Mouse (Mus musculus): ENCODE results near the gene Nagk. TPM values are rescaled to one million over a fixed set of nuclear protein-coding genes. Genes with fewer than 3 reads are reported as not detected.

Nagk gene
- polyA plus RNA-seq, 2 experiments = 6.0 to 13.9 TPM

GRCm38 (mm10) chr6:83802033-83802432 is 7.3 kb downstream of the Nagk start:
- WGBS (ENCODE audit: insufficient replicate concordance) = 71% methylated on average over 5 of the region's 5 CpGs

DNA sequence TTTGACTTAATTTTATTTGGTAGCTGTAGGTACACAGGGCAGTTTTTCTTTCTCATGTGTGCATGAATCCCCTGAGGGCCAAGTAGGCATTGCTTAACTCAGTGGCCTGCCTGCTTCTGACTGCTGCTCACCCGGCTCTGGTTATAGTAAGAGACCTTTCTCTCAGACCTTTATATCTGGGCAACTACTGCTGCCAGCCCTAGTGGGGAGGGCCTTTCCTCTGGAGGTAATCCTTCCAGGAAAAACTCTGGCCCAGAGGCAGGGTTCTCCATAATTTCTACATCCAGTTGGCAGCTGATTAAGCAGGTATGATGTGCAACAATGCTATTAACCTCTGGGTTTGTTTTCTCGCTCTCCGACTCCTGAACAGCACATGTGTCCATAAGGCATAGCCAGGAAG is 8.1 kb downstream of the Nagk start:
- ATAC-seq (ENCODE audit: insufficient read depth) (no peak), DNase-seq (ENCODE audit: low read depth in 3 of 3, low spot score in 3 of 3) (no peak)
- Histone ChIP-seq H3K9me3 (ENCODE audit: control insufficient read depth, low read length) (no peaks in the 10 kb centered on the region), H3K27ac (no peak overlapping the region), H3K4me3 (ENCODE audit: insufficient read depth in 1 of 2, low read depth in 2 of 2, low read length in 2 of 2) (no peak overlapping the region), H3K27me3 (ENCODE audit: control insufficient read depth, insufficient read depth, low read length) (no peaks in the 10 kb centered on the region), H3K4me2 (ENCODE audit: low read depth) (no peak overlapping the region), H3K9ac (replicated peaks) (no peak overlapping the region), H3K4me1 (replicated peaks; ENCODE audit: control insufficient read depth in 2 of 2, insufficient read depth in 2 of 2, low read length in 1 of 2) (no peaks in the 10 kb centered on the region), H3K36me3 (replicated peaks; ENCODE audit: control insufficient read depth, insufficient read depth, low read depth) (no peaks in the 10 kb centered on the region)
- TF ChIP-seq EP300 (IDR thresholded peaks at IDR 0.05; ENCODE audit: low read depth) (no peak), CTCF (IDR thresholded peaks at IDR 0.05; ENCODE audit: low read depth) (no peak)
- WGBS (ENCODE audit: insufficient replicate concordance) = 78% methylated on average over 3 of the region's 3 CpGs

More at GRCm38 (mm10) chr6:83802033-83802432, 7.3 kb downstream of the Nagk start:
- ATAC-seq (ENCODE audit: insufficient read depth) (no peak), DNase-seq (ENCODE audit: low read depth in 3 of 3, low spot score in 3 of 3) (no peak)
- H3K9me3 ChIP-seq (ENCODE audit: control insufficient read depth, low read length) = no peaks in the 10 kb centered on the region
- TF ChIP-seq CTCF (IDR thresholded peaks at IDR 0.05; ENCODE audit: low read depth) = no peak
- no peak for TF ChIP-seq EP300 (IDR thresholded peaks at IDR 0.05; ENCODE audit: low read depth)
- H3K4me1 ChIP-seq (replicated peaks; ENCODE audit: control insufficient read depth in 2 of 2, insufficient read depth in 2 of 2, low read length in 1 of 2) = no peaks in the 10 kb centered on the region
- no peak overlapping the region for H3K4me2 ChIP-seq (ENCODE audit: low read depth)
- no peak overlapping the region for H3K27ac ChIP-seq
- no peak overlapping the region for H3K9ac ChIP-seq (replicated peaks)
- H3K27me3 ChIP-seq (ENCODE audit: control insufficient read depth, insufficient read depth, low read length) = no peaks in the 10 kb centered on the region
- no peak overlapping the region for H3K4me3 ChIP-seq (ENCODE audit: insufficient read depth in 1 of 2, low read depth in 2 of 2, low read length in 2 of 2)
- H3K36me3 ChIP-seq (replicated peaks; ENCODE audit: control insufficient read depth, insufficient read depth, low read depth) = no peaks in the 10 kb centered on the region

DNA sequence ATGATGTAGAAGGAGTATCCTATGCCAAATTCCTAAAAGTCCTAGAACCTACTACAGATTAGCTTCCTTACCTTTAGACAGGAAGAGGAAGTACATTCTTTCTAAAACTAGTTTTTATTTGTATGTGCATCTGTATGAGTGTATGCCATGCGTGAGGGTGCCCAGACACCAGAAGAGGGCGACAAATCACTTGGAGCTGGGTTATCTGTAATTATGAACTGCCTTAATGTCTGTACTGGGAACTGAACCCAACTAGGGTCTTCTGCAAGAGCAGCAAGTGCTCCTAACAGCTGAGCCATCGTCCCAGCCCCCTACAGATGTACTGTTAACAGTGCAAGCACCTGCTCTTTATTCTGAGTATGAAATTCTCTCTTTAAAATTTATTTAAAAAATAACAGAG is 21.0 kb downstream of the Nagk start:
- Histone ChIP-seq H3K4me2 (ENCODE audit: low read depth) (no peak overlapping the region), H3K27ac (no peak overlapping the region), H3K4me1 (replicated peaks; ENCODE audit: control insufficient read depth in 2 of 2, insufficient read depth in 2 of 2, low read length in 1 of 2) (no peaks in the 10 kb centered on the region), H3K9me3 (ENCODE audit: control insufficient read depth, low read length) (no peaks in the 10 kb centered on the region), H3K4me3 (ENCODE audit: insufficient read depth in 1 of 2, low read depth in 2 of 2, low read length in 2 of 2) (no peak overlapping the region), H3K27me3 (ENCODE audit: control insufficient read depth, insufficient read depth, low read length) (no peaks in the 10 kb centered on the region), H3K36me3 (replicated peaks; ENCODE audit: control insufficient read depth, insufficient read depth, low read depth) (no peaks in the 10 kb centered on the region), H3K9ac (replicated peaks) (no peak overlapping the region)
- no peak for DNase-seq (ENCODE audit: low read depth in 3 of 3, low spot score in 3 of 3)
- WGBS (ENCODE audit: insufficient replicate concordance) = 67% methylated on average over 3 of the region's 3 CpGs
- no peak for ATAC-seq (ENCODE audit: insufficient read depth)
- TF ChIP-seq CTCF (IDR thresholded peaks at IDR 0.05; ENCODE audit: low read depth) (0 out of 2 replicates have a peak, but pooled peaks have one; percentile 4), EP300 (IDR thresholded peaks at IDR 0.05; ENCODE audit: low read depth) (no peak)

GRCm38 (mm10) chr6:83818996-83819395 is 24.2 kb downstream of the Nagk start:
- no peak for TF ChIP-seq EP300 (IDR thresholded peaks at IDR 0.05; ENCODE audit: low read depth)
- TF ChIP-seq CTCF (IDR thresholded peaks at IDR 0.05; ENCODE audit: low read depth) = no peak
- H3K9me3 ChIP-seq (ENCODE audit: control insufficient read depth, low read length) = no peaks in the 10 kb centered on the region
- H3K4me3 ChIP-seq (ENCODE audit: insufficient read depth in 1 of 2, low read depth in 2 of 2, low read length in 2 of 2) = no peak overlapping the region
- no peaks in the 10 kb centered on the region for H3K36me3 ChIP-seq (replicated peaks; ENCODE audit: control insufficient read depth, insufficient read depth, low read depth)
- H3K27ac ChIP-seq = no peak overlapping the region
- H3K9ac ChIP-seq (replicated peaks) = no peak overlapping the region
- no peaks in the 10 kb centered on the region for H3K4me1 ChIP-seq (replicated peaks; ENCODE audit: control insufficient read depth in 2 of 2, insufficient read depth in 2 of 2, low read length in 1 of 2)
- no peaks in the 10 kb centered on the region for H3K27me3 ChIP-seq (ENCODE audit: control insufficient read depth, insufficient read depth, low read length)
- H3K4me2 ChIP-seq (ENCODE audit: low read depth) = no peak overlapping the region
- 52% methylated on average over 1 of the region's 1 CpGs for WGBS (ENCODE audit: insufficient replicate concordance)
- no peak for DNase-seq (ENCODE audit: low read depth in 3 of 3, low spot score in 3 of 3)
- no peak for ATAC-seq (ENCODE audit: insufficient read depth)

DNA sequence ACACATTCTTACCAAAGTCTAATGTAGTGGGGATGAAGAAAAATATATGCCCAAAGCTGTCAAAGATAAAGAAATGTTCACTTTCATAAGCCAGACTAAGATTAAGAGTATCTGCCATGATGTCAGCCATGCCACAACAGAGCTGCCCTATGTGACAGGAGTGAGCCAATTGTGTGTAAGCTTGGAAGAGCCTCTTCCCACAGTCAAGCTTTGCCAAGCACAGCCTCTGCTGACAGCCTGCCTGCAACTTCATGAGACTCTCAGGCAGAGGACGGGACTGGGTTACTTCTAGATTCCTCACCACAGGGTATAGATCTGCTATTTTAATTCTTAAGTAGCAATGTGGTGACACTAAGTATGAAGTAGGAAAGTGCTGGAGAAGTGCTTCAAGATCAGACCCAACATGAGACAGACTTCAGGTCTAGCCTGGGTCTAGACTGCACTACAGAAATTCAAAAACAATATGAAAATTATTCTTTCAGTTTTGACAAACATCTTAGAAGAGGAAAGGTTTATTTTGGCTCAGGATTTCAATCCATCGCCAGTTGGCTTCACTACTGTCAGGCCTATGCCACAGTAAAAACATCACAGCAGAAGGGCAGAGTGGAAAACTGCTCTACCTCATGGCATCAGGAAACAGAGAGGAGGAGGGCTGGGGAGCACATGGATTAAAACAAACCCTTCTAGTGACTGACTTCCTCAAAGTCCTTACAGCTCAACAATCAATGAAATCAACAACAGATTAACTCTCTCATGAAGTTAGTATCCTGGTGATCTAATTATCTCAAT is 26.1 kb downstream of the Nagk start:
- 63% methylated on average over 2 of the region's 2 CpGs for WGBS (ENCODE audit: insufficient replicate concordance)
- TF ChIP-seq EP300 (IDR thresholded peaks at IDR 0.05; ENCODE audit: low read depth) = no peak
- TF ChIP-seq CTCF (IDR thresholded peaks at IDR 0.05; ENCODE audit: low read depth) = no peak
- H3K36me3 ChIP-seq (replicated peaks; ENCODE audit: control insufficient read depth, insufficient read depth, low read depth) = no peaks in the 10 kb centered on the region
- H3K27me3 ChIP-seq (ENCODE audit: control insufficient read depth, insufficient read depth, low read length) = no peaks in the 10 kb centered on the region
- H3K4me3 ChIP-seq (ENCODE audit: insufficient read depth in 1 of 2, low read depth in 2 of 2, low read length in 2 of 2) = no peak overlapping the region
- no peak for DNase-seq (ENCODE audit: low read depth in 3 of 3, low spot score in 3 of 3)
- H3K4me2 ChIP-seq (ENCODE audit: low read depth) = no peak overlapping the region
- no peak for ATAC-seq (ENCODE audit: insufficient read depth)
- H3K4me1 ChIP-seq (replicated peaks; ENCODE audit: control insufficient read depth in 2 of 2, insufficient read depth in 2 of 2, low read length in 1 of 2) = no peaks in the 10 kb centered on the region
- H3K9ac ChIP-seq (replicated peaks) = no peak overlapping the region
- no peak overlapping the region for H3K27ac ChIP-seq
- no peaks in the 10 kb centered on the region for H3K9me3 ChIP-seq (ENCODE audit: control insufficient read depth, low read length)
